ENCODE assay signal across 10 mouse cellular contexts in genomic region chr12:35038668-35039570, GRCm38 (mm10). TPM values are rescaled to one million over a fixed set of nuclear protein-coding genes. Genes with fewer than 3 reads are reported as not detected.
DNase-seq lines count a peak whose midpoint lies in the region; ATAC-seq and TF ChIP-seq lines count a peak whose summit lies in the region.
"Had no signal": no experiment of that assay in that cellular context is flagged by ENCODE, and none has a peak within 500 bp of the region (broad histone marks: within the 10 kb centered on the region; RNA-seq: fewer than 3 reads in every experiment).

No protein-coding gene starts in this region.

- no peaks in the 10 kb centered on the region for H3K79me2 ChIP-seq in heart, adult 2 months (replicated peaks; ENCODE audit: control insufficient read depth, insufficient read depth, low read length)

- no peak for TF ChIP-seq EP300 in heart, adult 2 months (IDR thresholded peaks at IDR 0.05; ENCODE audit: insufficient read depth, low read depth, low read length)
- peak; percentile 9; the same call in 1 of the 2 replicates for TF ChIP-seq EP300 in liver, postnatal 0 days (IDR thresholded peaks at IDR 0.05; ENCODE audit: low read depth)

- no peaks in the 10 kb centered on the region for H3K27me3 ChIP-seq in heart, adult 2 months (ENCODE audit: control insufficient read depth, insufficient read depth, low read length)
- H3K27me3 ChIP-seq in kidney, embryonic 15.5 days, result no peaks in the 10 kb centered on the region
- no peaks in the 10 kb centered on the region for H3K27me3 ChIP-seq in liver, postnatal 0 days (ENCODE audit: insufficient read depth, low read length)
- H3K27me3 ChIP-seq: Patski had no signal

- H3K4me3 ChIP-seq in heart, adult 2 months, result peak overlapping the region; percentile 53
- peak overlapping the region; percentile 19 for H3K4me3 ChIP-seq in kidney, embryonic 15.5 days (replicated peaks)
- peak overlapping the region; percentile 36 for H3K4me3 ChIP-seq in liver, postnatal 0 days (ENCODE audit: low read depth, low read length)

- H3K9me3 ChIP-seq in kidney, embryonic 15.5 days (replicated peaks), result no peaks in the 10 kb centered on the region
- H3K9me3 ChIP-seq in liver, postnatal 0 days (ENCODE audit: low read length), result no peaks in the 10 kb centered on the region

- H3K27ac ChIP-seq in heart, adult 2 months, result peak overlapping the region; percentile 78
- H3K27ac ChIP-seq in kidney, embryonic 15.5 days, result peak overlapping the region; percentile 58; the same call in 1 of the 2 replicates
- peak overlapping the region; percentile 71 for H3K27ac ChIP-seq in liver, postnatal 0 days (ENCODE audit: low read depth)

- intact Hi-C loops in heart, adult 2 months (cut with DNase I), result no loop called here

- TF ChIP-seq CTCF in heart, adult 2 months (IDR thresholded peaks at IDR 0.05), result no peak
- TF ChIP-seq CTCF in liver, postnatal 0 days (IDR thresholded peaks at IDR 0.05; ENCODE audit: low read depth), result no peak

- peak overlapping the region; percentile 67 for H3K9ac ChIP-seq in heart, adult 2 months (ENCODE audit: low read depth, low read length)
- H3K9ac ChIP-seq in kidney, embryonic 15.5 days, result peak overlapping the region; percentile 7; the same call in 1 of the 2 replicates
- peak overlapping the region; percentile 40 for H3K9ac ChIP-seq in liver, postnatal 0 days (replicated peaks)

- peaks cover 3% of the 10 kb centered on the region for H3K36me3 ChIP-seq in heart, adult 2 months (ENCODE audit: control insufficient read depth, insufficient read depth, low read length)
- no peaks in the 10 kb centered on the region for H3K36me3 ChIP-seq in kidney, embryonic 15.5 days
- no peaks in the 10 kb centered on the region for H3K36me3 ChIP-seq in liver, postnatal 0 days (replicated peaks; ENCODE audit: insufficient read depth, low read length)

- TF ChIP-seq POLR2A in heart, adult 2 months (IDR thresholded peaks at IDR 0.05; ENCODE audit: insufficient read depth, low read depth, low read length), result no peak

- peak overlapping the region; percentile 55 for H3K4me2 ChIP-seq in kidney, embryonic 15.5 days
- peak overlapping the region; percentile 61 for H3K4me2 ChIP-seq in liver, postnatal 0 days (ENCODE audit: low read depth, low read length)

- WGBS in heart, adult 2 months, result 3% methylated on average over 14 of the region's 14 CpGs
- WGBS in kidney, embryonic 15.5 days, result 27% methylated on average over 14 of the region's 14 CpGs
- WGBS in liver, postnatal 0 days (ENCODE audit: insufficient replicate concordance), result 15% methylated on average over 14 of the region's 14 CpGs

- peaks cover 3% of the 10 kb centered on the region for H3K4me1 ChIP-seq in heart, adult 2 months (ENCODE audit: control insufficient read depth, insufficient read depth, low read length)
- peaks cover 12% of the 10 kb centered on the region; the same call in 1 of the 2 replicates for H3K4me1 ChIP-seq in kidney, embryonic 15.5 days
- peaks cover 6% of the 10 kb centered on the region for H3K4me1 ChIP-seq in liver, postnatal 0 days (ENCODE audit: insufficient read depth)

- peak; percentile 54 for ATAC-seq in activated CD4-positive, CD25-positive, alpha-beta regulatory T cell, adult 4 months
- ATAC-seq in kidney, embryonic 15.5 days (replicated peaks; ENCODE audit: low FRiP score), result no peak; the same call in 1 of the 2 replicates
- ATAC-seq in liver, postnatal 0 days, result no peak
- ATAC-seq: Patski had no signal

- peak; percentile 23 for DNase-seq in kidney, adult 9 months
- no peak for DNase-seq in kidney, adult 11 months
- peak; percentile 45 to 47 for DNase-seq in heart, adult 2 months
- DNase-seq in liver, postnatal 0 days, result no peak
- DNase-seq in urinary bladder, postnatal 4 days (ENCODE audit: low spot score in 2 of 2), result no peak
- no peak for DNase-seq in T-cell, adult 2 months (ENCODE audit: low spot score)

RNA-seq across cellular contexts. Expression of gene Snx13, which starts 8.1 kb away (rescaled TPM):
- polyA plus RNA-seq in activated CD4-positive, CD25-positive, alpha-beta regulatory T cell, adult 4 months (2017; shearing (Covaris generic)), result 10 to 100 TPM; 17.4 to 22.5 TPM
- 10 to 100 TPM; 54.5 to 63.6 TPM for total RNA-seq in heart, adult 2 months (2021)
- 10.9 and 23.7 TPM in 2 replicates for polyA plus RNA-seq in heart, adult 2 months (2012; rRNA removed)
- polyA plus RNA-seq in kidney, embryonic 15.5 days (2015; fragmentation: Nextera tagmentation; extraction: Ambion mirVana), result 24.8 and 28.4 TPM in 2 replicates
- 10.4 and 10.6 TPM in 2 replicates for polyA plus RNA-seq in liver, postnatal 0 days (2015; fragmentation: Nextera tagmentation; extraction: Ambion mirVana)

RNA-seq across cellular contexts. Expression of gene Prps1l1, which starts 54.4 kb away (rescaled TPM):
- 1 to 10 TPM in 1 of 2 experiments, under 1 TPM in 1; 0.33 to 1.0 TPM for polyA plus RNA-seq in activated CD4-positive, CD25-positive, alpha-beta regulatory T cell, adult 4 months (2017; shearing (Covaris generic))
- total RNA-seq in heart, adult 2 months (2021), result not detected
- polyA plus RNA-seq in heart, adult 2 months (2012; rRNA removed), result not detected in 2 replicates
- polyA plus RNA-seq in kidney, embryonic 15.5 days (2015; fragmentation: Nextera tagmentation; extraction: Ambion mirVana), result 0.09 TPM in 1 of 2 replicates, not detected in the other
- not detected in 2 replicates for polyA plus RNA-seq in liver, postnatal 0 days (2015; fragmentation: Nextera tagmentation; extraction: Ambion mirVana)
- polyA plus RNA-seq: large intestine, adult 2 months; Patski had no signal

Comparison
In these comparisons a context has a peak if more than half of its experiments do, and no peak if none do; other contexts are left out.
1. DNase-seq: peak in kidney, adult 9 months (single experiment) and heart, adult 2 months (2 of 2); none in kidney, adult 11 months (single experiment), liver, postnatal 0 days (single experiment), urinary bladder, postnatal 4 days (0 of 2) and T-cell, adult 2 months (single experiment).
2. H3K9ac ChIP-seq: peak in every context shown above with its lines; median percentile 67 in heart, adult 2 months; 40 in liver, postnatal 0 days; 7 in kidney, embryonic 15.5 days.
3. Peak in every context shown above with its lines, with median percentiles within 50 percentile points of each other: H3K27ac ChIP-seq and H3K4me3 ChIP-seq.